Mouse (Mus musculus) lung, adult 2 months (tissue): Measurements from ENCODE around the gene Zyg11a.

Experiments
- CTCF ChIP-seq: fragments of 200-500 bp; IDR thresholded peaks from 2 replicates; pipeline ENCODE4 v1.5.1; 2011; ENCODE audit warnings: mild to moderate bottlenecking, low read length, control low read depth; ENCODE audit not compliant: insufficient read depth
- POLR2A ChIP-seq: fragments of 200-500 bp; IDR thresholded peaks from 2 replicates; pipeline ENCODE4 v1.6.1; 2011; ENCODE audit warnings: low read depth, mild to moderate bottlenecking, control low read depth, low read length, borderline replicate concordance; ENCODE audit errors: extremely low read depth

GRCm38 (mm10) chr4:108166874-108167273 is 51.0 kb downstream of the Zyg11a start:
- TF ChIP-seq CTCF (no peak), POLR2A (no peak)
